Mouse (Mus musculus) hindbrain, embryonic 10.5 days (tissue): ENCODE data around the gene Aldh3a1. TPM values are rescaled to one million over a fixed set of nuclear protein-coding genes. Genes with fewer than 3 reads are reported as not detected.

ENCODE experiments used
- DNase-seq: peaks from one replicate; pipeline ENCODE4 v3.0.0-alpha.2; 2017; ENCODE audit warnings: low spot score
- H3K27ac ChIP-seq: fragments of 300-500 bp; sonication (generic); 2 replicates; pipeline ENCODE4 v1.5.1; 2016; ENCODE audit warnings: mild to moderate bottlenecking, moderate library complexity
- H3K27me3 ChIP-seq: fragments of 300-500 bp; sonication (generic); 2 replicates; pipeline ENCODE4 v1.6.1; 2016; ENCODE audit warnings: mild to moderate bottlenecking; ENCODE audit not compliant: poor library complexity, insufficient read depth, severe bottlenecking
- H3K36me3 ChIP-seq: fragments of 300-500 bp; sonication (generic); 2 replicates; pipeline ENCODE4 v1.6.1; 2016; ENCODE audit warnings: mild to moderate bottlenecking, moderate library complexity
- H3K4me1 ChIP-seq: fragments of 300-500 bp; sonication (generic); replicated peaks from 2 replicates; pipeline ENCODE4 v1.6.1; 2016; ENCODE audit warnings: mild to moderate bottlenecking
- H3K4me3 ChIP-seq: fragments of 300-500 bp; sonication (generic); 2 replicates; pipeline ENCODE4 v1.5.1; 2016; ENCODE audit warnings: mild to moderate bottlenecking, moderate library complexity
- H3K9me3 ChIP-seq: fragments of 300-500 bp; sonication (generic); 2 replicates; pipeline ENCODE4 v1.6.1; 2016; ENCODE audit warnings: mild to moderate bottlenecking, moderate library complexity
- WGBS: fragments of 180-500 bp; shearing (Covaris S2); methylation state at CpG from one replicate; pipeline ENCODE4 v1.1.7; 2016; 5-methylcytosine and 5-hydroxymethylcytosine counted together
- polyA plus RNA-seq: library from polyadenylated mRNA; unstranded; fragments of >200 nt; fragmentation: Nextera tagmentation; extraction: Ambion mirVana; gene quantifications from 2 replicates; pipeline ENCODE4 v1.2.1, GENCODE M21; 2016

Aldh3a1 gene
- polyA plus RNA-seq, 1 experiment from 2014 or later: not detected

DNA sequence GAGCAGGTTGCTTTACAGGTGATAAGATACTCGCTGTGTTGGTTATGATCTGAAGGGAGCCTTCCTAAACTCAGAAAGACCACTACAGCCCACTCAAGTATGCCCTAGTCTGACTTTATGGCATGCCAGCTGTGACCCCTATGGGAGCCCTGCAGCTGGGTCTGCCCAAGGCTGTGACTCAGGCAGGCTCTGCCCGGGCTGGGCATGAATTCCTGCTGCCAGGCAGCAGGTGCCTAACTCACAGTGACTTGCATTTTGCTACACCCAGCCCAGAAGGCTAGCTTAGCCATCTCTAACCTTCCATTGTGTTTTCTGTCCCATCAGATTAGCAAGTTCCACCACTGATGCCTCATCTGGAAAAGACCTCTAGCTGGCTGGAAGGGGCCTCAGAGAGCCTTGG is 4.5 kb upstream of the Aldh3a1 start:
- Histone ChIP-seq H3K36me3 (no peaks in the 10 kb centered on the region), H3K4me3 (no peak overlapping the region), H3K9me3 (no peaks in the 10 kb centered on the region), H3K27me3 (no peaks in the 10 kb centered on the region), H3K4me1 (no peaks in the 10 kb centered on the region), H3K27ac (no peak overlapping the region)
- WGBS: 82% methylated on average over 2 of the region's 2 CpGs
- no peak for DNase-seq

DNA sequence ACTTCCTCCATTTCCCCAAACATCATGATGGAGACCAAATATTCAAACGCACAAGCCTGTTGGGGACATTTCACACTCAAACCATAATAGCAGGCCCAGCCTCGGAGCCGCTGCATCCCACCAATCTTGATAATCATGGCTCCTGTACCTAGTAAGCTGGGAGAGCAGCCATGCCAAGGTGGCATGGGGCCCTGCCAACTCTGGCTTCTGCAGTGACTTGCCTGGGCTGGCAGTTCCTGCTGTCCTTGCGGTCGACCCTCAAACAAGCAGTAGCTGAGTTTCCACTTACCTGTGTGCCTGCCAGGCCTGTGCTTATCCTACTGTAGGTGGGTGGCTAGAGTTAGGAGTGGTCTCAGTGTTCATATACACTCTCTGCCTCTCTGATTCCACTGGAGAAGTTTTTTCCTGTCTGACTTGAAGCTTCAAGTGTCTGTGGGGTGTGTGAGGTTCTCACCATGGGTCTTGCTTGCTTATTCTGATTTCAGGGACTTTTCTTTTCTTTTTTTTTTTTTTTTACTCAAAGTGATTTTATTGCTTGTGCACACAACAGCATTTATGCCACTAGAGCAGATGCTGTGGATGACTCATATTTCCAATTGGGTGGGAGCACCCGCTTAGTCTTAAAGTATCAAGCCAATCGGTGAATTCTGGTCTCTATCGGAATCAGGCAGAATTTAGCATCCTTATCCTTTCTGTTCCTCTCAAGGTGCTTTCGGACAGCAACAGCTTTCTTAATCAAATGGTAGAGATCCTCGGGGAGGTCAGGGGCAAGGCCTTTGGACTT is 2.0 kb upstream of the Aldh3a1 start:
- H3K4me3 ChIP-seq: no peak overlapping the region
- no peaks in the 10 kb centered on the region for H3K9me3 ChIP-seq
- H3K27ac ChIP-seq: no peak overlapping the region
- DNase-seq: no peak
- H3K4me1 ChIP-seq: no peaks in the 10 kb centered on the region
- peaks cover 8% of the 10 kb centered on the region; the same call in 1 of the 2 replicates for H3K27me3 ChIP-seq
- 90% methylated on average over 10 of the region's 10 CpGs for WGBS
- H3K36me3 ChIP-seq: no peaks in the 10 kb centered on the region

DNA sequence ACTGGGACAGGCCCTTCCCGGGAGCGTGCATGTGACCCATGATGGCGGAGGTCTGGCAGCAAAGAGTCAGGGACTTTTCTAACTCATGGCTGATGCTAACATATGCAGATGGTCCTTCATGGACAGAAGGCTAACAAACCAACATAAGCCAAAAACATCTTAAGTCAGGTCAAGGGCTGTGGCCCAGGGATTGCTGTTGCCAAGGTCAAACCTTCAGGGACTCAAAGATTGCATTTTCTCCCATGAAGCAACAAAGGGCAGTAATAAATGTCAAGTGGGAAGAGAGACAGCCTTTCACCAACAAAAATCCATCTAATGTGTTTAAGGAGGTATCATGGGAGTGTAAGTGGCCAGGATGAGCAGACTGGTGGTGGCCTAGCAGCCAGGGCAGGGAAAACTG is 1.2 kb upstream of the Aldh3a1 start:
- H3K36me3 ChIP-seq: no peaks in the 10 kb centered on the region
- DNase-seq: no peak
- 96% methylated on average over 3 of the region's 3 CpGs for WGBS

DNA sequence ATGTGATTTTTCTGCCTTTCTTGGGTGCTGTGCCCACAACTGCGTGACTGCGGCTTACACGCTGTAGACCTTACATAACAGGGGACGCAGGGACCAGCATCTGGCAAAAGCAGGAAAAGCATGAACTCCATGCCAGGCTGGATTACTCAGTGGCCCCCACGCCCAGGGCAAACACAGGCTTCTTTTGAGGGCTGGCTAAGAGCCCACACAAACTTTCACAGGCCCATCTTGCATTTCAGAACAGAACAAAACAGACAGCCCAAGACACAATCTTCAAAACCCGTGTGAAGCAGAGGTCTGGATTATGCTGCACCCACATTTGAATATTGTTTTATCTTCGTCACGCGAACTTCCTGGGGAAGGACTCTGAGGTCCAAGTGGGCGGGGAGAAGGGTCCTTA is 979 bp downstream of the Aldh3a1 start:
- WGBS: 84% methylated on average over 10 of the region's 10 CpGs
- Histone ChIP-seq H3K4me1 (0 out of 2 replicates have a peak, but pooled peaks cover 4% of the 10 kb centered on the region), H3K27me3 (peaks cover 35% of the 10 kb centered on the region), H3K9me3 (no peaks in the 10 kb centered on the region), H3K4me3 (no peak overlapping the region), H3K27ac (no peak overlapping the region), H3K36me3 (no peaks in the 10 kb centered on the region)
- DNase-seq: no peak

More for the DNA sequence above, 1.2 kb upstream of the Aldh3a1 start:
- H3K27me3 ChIP-seq: peaks cover 14% of the 10 kb centered on the region; the same call in 1 of the 2 replicates
- H3K27ac ChIP-seq: no peak overlapping the region
- no peak overlapping the region for H3K4me3 ChIP-seq
- H3K4me1 ChIP-seq: no peaks in the 10 kb centered on the region
- H3K9me3 ChIP-seq: no peaks in the 10 kb centered on the region

DNA sequence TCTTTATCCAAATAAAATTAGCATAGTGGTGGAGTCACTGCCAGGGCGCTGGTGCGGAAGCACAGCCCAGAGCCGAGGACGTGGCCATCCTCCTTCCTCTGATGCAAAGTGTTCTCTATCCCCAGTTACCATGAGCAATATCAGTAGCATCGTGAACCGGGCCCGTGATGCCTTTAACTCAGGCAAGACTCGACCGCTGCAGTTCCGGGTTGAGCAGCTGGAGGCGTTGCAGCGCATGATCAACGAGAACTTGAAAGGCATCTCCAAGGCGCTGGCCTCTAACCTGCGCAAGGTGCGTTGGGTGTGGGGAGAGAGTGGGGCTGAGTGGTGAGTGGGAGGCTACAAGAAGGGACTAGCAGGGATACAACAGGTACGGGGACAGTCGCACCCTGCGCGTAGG is 4.8 kb downstream of the Aldh3a1 start:
- Histone ChIP-seq H3K36me3 (no peaks in the 10 kb centered on the region), H3K4me1 (0 out of 2 replicates have a peak, but pooled peaks cover 4% of the 10 kb centered on the region), H3K27me3 (peaks cover 41% of the 10 kb centered on the region), H3K4me3 (no peak overlapping the region), H3K9me3 (no peaks in the 10 kb centered on the region), H3K27ac (no peak overlapping the region)
- 37% methylated on average over 20 of the region's 20 CpGs for WGBS
- DNase-seq: no peak

DNA sequence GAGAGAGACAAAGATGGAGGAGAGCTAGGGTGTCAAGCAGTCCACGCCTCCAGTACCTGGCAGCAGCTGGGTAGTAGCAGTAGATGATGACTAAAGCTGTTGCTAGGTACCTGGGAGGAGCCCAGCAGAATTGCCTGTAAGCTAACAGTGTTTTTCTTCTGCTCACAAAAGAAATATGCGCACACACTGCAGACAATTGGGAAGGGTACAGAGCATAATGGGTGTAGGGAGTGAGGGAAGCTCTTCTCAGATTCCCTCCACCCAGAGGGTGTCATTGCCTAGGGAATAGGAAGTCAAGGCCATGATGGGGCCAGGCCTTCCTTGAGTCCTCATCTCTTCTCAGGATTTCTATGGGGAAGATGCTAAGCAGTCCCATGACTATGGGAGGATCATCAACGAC is 8.6 kb downstream of the Aldh3a1 start:
- 90% methylated on average over 3 of the region's 3 CpGs for WGBS
- H3K27ac ChIP-seq: no peak overlapping the region
- H3K36me3 ChIP-seq: no peaks in the 10 kb centered on the region
- 0 out of 2 replicates have a peak, but pooled peaks cover 4% of the 10 kb centered on the region for H3K4me1 ChIP-seq
- no peak overlapping the region for H3K4me3 ChIP-seq
- no peaks in the 10 kb centered on the region for H3K9me3 ChIP-seq
- peaks cover 28% of the 10 kb centered on the region for H3K27me3 ChIP-seq
- DNase-seq: no peak

DNA sequence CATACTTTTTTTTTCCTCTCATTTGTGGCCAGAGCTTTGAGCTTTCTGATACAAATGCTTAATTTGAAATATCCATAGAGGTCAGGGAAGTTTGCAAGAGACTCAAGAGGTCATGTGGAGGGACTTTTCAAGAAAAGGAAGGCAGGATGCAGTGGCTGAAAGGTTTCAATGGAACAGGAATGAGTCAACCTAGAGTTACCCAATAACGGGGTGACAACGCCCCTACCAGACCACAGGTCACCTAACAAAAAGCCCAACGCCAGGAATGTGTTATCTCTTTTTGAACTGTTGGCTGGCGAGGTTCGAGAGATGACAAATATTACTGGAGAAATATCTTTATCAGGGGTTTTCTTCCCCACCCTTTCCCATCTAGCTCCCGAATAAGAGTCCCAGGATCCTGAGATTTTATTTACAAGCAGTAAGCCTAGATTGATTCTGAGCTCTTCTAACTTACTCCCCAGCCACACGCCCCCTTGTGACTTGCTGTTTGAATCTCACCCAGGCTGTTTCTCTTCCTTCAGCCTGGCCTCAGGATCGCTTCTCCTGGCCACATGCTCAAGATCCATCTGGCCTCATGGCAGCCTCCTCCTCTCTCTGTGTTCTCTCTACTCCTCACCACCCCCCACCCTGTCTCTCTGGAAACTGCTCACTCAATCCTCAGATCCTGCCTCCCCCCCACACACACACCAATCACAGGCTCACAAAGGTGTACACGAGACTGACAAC is 13.0 kb downstream of the Aldh3a1 start:
- no peaks in the 10 kb centered on the region for H3K9me3 ChIP-seq
- no peak overlapping the region for H3K27ac ChIP-seq
- H3K4me3 ChIP-seq: no peak overlapping the region
- H3K27me3 ChIP-seq: no peaks in the 10 kb centered on the region
- 71% methylated on average over 9 of the region's 9 CpGs for WGBS
- no peak for DNase-seq
- no peaks in the 10 kb centered on the region for H3K36me3 ChIP-seq
- no peaks in the 10 kb centered on the region for H3K4me1 ChIP-seq

DNA sequence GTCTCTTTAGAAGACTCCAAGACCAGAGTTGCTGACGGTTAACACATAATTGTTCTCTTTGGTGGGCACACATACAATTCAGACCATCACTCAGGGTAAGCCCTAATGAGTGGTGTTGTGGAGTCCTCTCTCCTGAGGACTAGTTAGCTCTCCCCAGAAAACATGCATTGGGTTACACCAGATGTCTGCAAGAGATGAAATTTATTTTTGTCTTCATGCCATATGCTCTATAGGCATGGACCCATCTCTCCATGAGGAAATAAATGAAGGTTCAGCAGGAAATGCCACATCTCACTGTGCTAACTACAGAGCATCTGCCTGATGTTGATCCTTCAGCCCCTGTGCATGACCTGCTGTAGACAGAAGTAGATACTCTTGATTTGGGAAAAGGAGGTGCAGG is 14.7 kb downstream of the Aldh3a1 start:
- WGBS: 76% methylated on average over 1 of the region's 1 CpGs
- no peaks in the 10 kb centered on the region for H3K9me3 ChIP-seq
- no peak overlapping the region for H3K27ac ChIP-seq
- H3K4me1 ChIP-seq: no peaks in the 10 kb centered on the region
- no peak overlapping the region for H3K4me3 ChIP-seq
- DNase-seq: no peak
- H3K36me3 ChIP-seq: no peaks in the 10 kb centered on the region
- H3K27me3 ChIP-seq: no peaks in the 10 kb centered on the region

DNA sequence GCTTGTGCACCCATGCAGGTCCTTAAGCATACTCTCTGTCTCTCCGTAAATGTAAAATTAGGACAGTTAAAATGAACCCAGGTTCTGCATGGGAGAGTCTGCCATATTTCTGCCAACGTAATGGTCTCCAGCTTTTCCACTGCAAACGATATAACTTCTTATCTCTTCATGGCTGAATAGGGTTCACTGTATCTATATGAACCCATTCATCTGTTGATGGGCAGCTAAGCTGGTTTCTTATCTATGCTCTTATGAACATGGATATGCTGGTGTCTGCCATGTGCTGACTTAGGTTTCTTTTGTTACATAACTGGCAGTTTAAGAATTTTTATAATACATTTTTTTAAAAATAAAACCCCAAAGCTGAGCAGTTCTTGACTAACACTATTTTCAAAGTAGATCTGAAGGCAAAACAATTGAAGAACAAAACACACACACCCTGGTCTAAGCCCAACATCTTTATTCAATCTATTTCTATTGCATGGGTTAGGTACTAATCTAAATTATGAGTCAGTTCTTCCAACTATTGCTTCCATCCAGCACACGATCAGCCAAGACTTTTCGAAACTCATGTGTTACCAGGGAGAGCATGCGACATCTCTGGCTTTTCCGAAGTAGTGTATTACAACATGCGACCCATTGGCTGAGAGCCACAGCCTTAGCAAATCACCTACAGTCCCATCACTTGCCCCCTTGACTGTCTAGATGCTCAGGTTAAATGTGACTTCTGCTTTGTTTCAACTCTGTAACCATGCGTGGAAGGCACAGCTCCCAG is 15.8 kb downstream of the Aldh3a1 start:
- no peaks in the 10 kb centered on the region for H3K9me3 ChIP-seq
- WGBS: 93% methylated on average over 9 of the region's 9 CpGs
- no peaks in the 10 kb centered on the region for H3K27me3 ChIP-seq
- no peaks in the 10 kb centered on the region for H3K36me3 ChIP-seq
- no peak for DNase-seq
- no peak overlapping the region for H3K27ac ChIP-seq
- no peak overlapping the region for H3K4me3 ChIP-seq
- H3K4me1 ChIP-seq: no peaks in the 10 kb centered on the region

DNA sequence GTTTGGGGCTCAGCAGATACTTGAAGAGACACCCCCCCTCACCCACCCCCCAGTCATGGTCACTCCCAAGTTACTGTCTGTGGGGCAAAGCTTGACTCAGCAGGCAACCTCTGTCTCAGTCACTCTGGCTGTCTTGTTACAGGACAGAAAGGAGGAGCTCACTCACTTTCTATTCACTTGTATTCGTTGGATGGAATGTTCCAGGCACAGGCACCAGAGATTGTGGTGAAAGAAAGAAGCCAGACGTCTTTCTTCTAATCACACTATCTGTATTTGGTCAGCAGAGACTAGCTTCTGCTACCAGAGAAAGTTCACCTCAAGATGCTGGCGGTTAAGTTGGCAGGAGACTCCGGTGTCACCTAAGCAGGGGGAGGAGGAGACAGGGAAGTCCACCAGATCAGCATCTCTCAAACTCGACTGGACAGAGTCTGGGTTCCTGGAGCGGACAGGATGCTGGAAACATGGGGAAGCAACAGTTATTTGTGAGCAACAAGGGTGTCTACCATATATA is 17.0 kb downstream of the Aldh3a1 start:
- Histone ChIP-seq H3K27me3 (no peaks in the 10 kb centered on the region), H3K27ac (no peak overlapping the region), H3K4me3 (no peak overlapping the region), H3K9me3 (no peaks in the 10 kb centered on the region), H3K36me3 (no peaks in the 10 kb centered on the region), H3K4me1 (no peaks in the 10 kb centered on the region)
- DNase-seq: no peak
- 82% methylated on average over 6 of the region's 6 CpGs for WGBS

DNA sequence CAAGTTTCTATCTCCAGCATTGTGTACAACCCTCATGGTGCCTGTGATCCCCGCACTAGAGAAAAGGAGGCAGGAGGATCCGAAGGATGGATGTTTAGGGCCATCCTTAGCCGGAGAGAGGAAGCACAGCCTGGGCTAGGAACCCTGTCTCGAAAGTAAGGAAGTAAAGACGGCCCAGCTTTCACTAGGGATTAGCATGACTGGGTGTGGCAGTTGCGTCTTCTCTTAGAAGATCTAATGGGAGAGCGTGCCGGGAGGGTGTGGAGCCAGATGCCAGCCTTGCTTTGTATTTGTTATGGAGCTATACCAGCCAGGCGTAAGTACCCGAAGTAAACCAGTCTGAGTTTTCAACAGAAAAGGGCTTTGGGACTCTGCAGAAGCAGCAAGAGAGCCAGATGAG is 17.6 kb downstream of the Aldh3a1 start:
- Histone ChIP-seq H3K27me3 (no peaks in the 10 kb centered on the region), H3K36me3 (no peaks in the 10 kb centered on the region), H3K4me3 (no peak overlapping the region), H3K4me1 (no peaks in the 10 kb centered on the region), H3K27ac (no peak overlapping the region), H3K9me3 (no peaks in the 10 kb centered on the region)
- DNase-seq: no peak
- WGBS: 84% methylated on average over 10 of the region's 10 CpGs

DNA sequence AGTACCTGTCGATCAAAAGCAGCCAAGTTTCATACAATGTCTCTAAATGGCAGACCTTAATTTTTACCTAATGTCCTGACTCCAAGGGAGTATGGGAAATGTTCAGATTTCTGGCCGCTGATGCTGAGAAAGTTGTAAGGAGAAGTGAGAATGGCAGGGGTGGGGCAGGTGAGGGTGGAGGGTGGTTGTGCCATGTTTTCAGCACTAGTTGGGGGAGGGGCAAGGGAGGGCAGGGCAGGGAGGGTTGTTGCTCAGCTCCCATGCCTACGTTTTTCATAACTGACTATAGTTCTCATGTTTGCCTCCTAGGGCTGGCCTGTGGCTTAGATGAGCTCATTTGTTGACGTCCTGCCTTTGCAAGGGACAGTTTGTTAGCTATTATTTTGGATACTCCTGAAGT is 18.2 kb downstream of the Aldh3a1 start:
- H3K4me3 ChIP-seq: no peak overlapping the region
- H3K4me1 ChIP-seq: no peaks in the 10 kb centered on the region
- no peak overlapping the region for H3K27ac ChIP-seq
- no peaks in the 10 kb centered on the region for H3K9me3 ChIP-seq
- H3K27me3 ChIP-seq: no peaks in the 10 kb centered on the region
- WGBS: 88% methylated on average over 4 of the region's 4 CpGs
- H3K36me3 ChIP-seq: no peaks in the 10 kb centered on the region
- DNase-seq: no peak
